ENCODE assay signal across 20 mouse cellular contexts in the genomic region with DNA sequence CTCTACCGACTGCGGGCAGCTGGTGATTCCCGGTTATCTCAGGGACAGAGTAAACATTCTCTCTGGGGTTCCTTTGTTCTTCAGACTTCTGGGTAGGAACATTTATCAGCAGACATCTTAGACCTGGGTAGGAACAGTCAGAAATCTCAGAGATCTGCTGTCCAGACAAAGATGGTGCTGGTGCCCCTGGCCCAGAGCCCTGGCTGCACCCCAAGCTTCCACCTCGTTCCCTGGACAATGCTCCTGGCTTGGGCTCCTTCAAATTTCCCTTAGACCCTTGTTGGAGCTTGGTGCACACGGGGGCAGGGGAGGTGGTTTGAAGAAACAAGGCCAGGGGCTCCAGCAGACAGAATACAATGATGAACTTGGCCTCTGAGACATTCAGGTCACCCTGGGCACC. TPM values are rescaled to one million over a fixed set of nuclear protein-coding genes. Genes with fewer than 3 reads are reported as not detected.
DNase-seq lines count a peak whose midpoint lies in the region; ATAC-seq and TF ChIP-seq lines count a peak whose summit lies in the region.
"Had no signal": no experiment of that assay in that cellular context is flagged by ENCODE, and none has a peak within 500 bp of the region (broad histone marks: within the 10 kb centered on the region; RNA-seq: fewer than 3 reads in every experiment).

No protein-coding gene starts in this region.

- peaks cover 8% of the 10 kb centered on the region; the same call in 1 of the 2 replicates for H3K4me1 ChIP-seq in intestine, embryonic 15.5 days (replicated peaks)
- no peaks in the 10 kb centered on the region for H3K4me1 ChIP-seq in intestine, postnatal 0 days (replicated peaks; ENCODE audit: control insufficient read depth, insufficient read depth, low read length)
- H3K4me1 ChIP-seq in lung, embryonic 16.5 days (replicated peaks; ENCODE audit: control insufficient read depth, insufficient read depth, low read length), result peaks cover 14% of the 10 kb centered on the region
- peaks cover 6% of the 10 kb centered on the region for H3K4me1 ChIP-seq in intestine, embryonic 16.5 days (ENCODE audit: control insufficient read depth, insufficient read depth, low read length)

- TF ChIP-seq CTCF in intestine, postnatal 0 days (IDR thresholded peaks at IDR 0.05; ENCODE audit: low read depth), result no peak

- no peak overlapping the region for H3K27ac ChIP-seq in intestine, embryonic 15.5 days
- H3K27ac ChIP-seq in intestine, postnatal 0 days (ENCODE audit: low read depth, low read length), result no peak overlapping the region
- H3K27ac ChIP-seq in lung, embryonic 16.5 days (ENCODE audit: low read length), result no peak overlapping the region
- H3K27ac ChIP-seq in intestine, embryonic 16.5 days (ENCODE audit: low read length), result no peak overlapping the region
- H3K27ac ChIP-seq: heart, embryonic 15.5 days; left cerebral cortex, adult 2 months; neural tube, embryonic 12.5 days had no signal

- no peak for ATAC-seq in cerebellum, adult (ENCODE audit: insufficient number of reproducible peaks, low FRiP score, low TSS enrichment)
- 0 out of 2 replicates have a peak, but pooled peaks have one; percentile 26 for ATAC-seq in intestine, embryonic 15.5 days
- no peak for ATAC-seq in intestine, postnatal 0 days
- no peak for ATAC-seq in lung, embryonic 16.5 days (ENCODE audit: low read depth)
- no peak for ATAC-seq in intestine, embryonic 16.5 days
- no peak for ATAC-seq in inflammation-experienced regulatory T-cells, adult 6 months

- H3K27me3 ChIP-seq in intestine, embryonic 15.5 days (replicated peaks), result no peaks in the 10 kb centered on the region
- H3K27me3 ChIP-seq in intestine, postnatal 0 days (replicated peaks; ENCODE audit: control insufficient read depth, insufficient read depth, low read length), result no peaks in the 10 kb centered on the region
- H3K27me3 ChIP-seq in lung, embryonic 16.5 days (ENCODE audit: control insufficient read depth, insufficient read depth, low read depth, low read length), result no peaks in the 10 kb centered on the region
- no peaks in the 10 kb centered on the region for H3K27me3 ChIP-seq in intestine, embryonic 16.5 days (replicated peaks; ENCODE audit: control insufficient read depth, insufficient read depth, low read length)
- H3K27me3 ChIP-seq: heart, embryonic 15.5 days; neural tube, embryonic 12.5 days had no signal

- H3K4me3 ChIP-seq in intestine, embryonic 15.5 days (replicated peaks), result no peak overlapping the region
- no peak overlapping the region for H3K4me3 ChIP-seq in intestine, postnatal 0 days (ENCODE audit: low read depth, low read length)
- H3K4me3 ChIP-seq in lung, embryonic 16.5 days (ENCODE audit: low read length), result no peak overlapping the region
- H3K4me3 ChIP-seq in intestine, embryonic 16.5 days (ENCODE audit: low read length), result no peak overlapping the region
- H3K4me3 ChIP-seq: heart, embryonic 15.5 days; left cerebral cortex, adult 2 months; neural tube, embryonic 12.5 days had no signal

- DNase-seq in cerebellum, postnatal 14 days, result peak; percentile 43 to 44
- DNase-seq in lung, postnatal 25 days (ENCODE audit: low spot score), result no peak
- DNase-seq: adrenal gland, postnatal 10 days; cerebellum, adult 9-10 months; gastrocnemius, postnatal 25 days; heart, postnatal 4 days; kidney, adult 8-10 months; kidney, postnatal 10 days; lung, postnatal 14 days; right cerebral cortex, postnatal 25 days; spleen, adult 18-20 months had no signal

- H3K4me2 ChIP-seq in intestine, embryonic 15.5 days (replicated peaks), result no peak overlapping the region
- H3K4me2 ChIP-seq in intestine, postnatal 0 days (replicated peaks; ENCODE audit: low read depth), result no peak overlapping the region
- 0 out of 2 replicates have a peak overlapping the region, but pooled peaks have one; percentile 1 for H3K4me2 ChIP-seq in lung, embryonic 16.5 days (ENCODE audit: low read depth, low read length)
- no peak overlapping the region for H3K4me2 ChIP-seq in intestine, embryonic 16.5 days (ENCODE audit: low read depth, low read length)
- H3K4me2 ChIP-seq: heart, embryonic 15.5 days; neural tube, embryonic 12.5 days had no signal

- H3K9me3 ChIP-seq in intestine, embryonic 15.5 days, result no peaks in the 10 kb centered on the region
- no peaks in the 10 kb centered on the region for H3K9me3 ChIP-seq in intestine, postnatal 0 days (ENCODE audit: control insufficient read depth)
- no peaks in the 10 kb centered on the region for H3K9me3 ChIP-seq in lung, embryonic 16.5 days (ENCODE audit: control insufficient read depth, low read length)
- H3K9me3 ChIP-seq in intestine, embryonic 16.5 days (ENCODE audit: control insufficient read depth, low read length), result no peaks in the 10 kb centered on the region
- H3K9me3 ChIP-seq: heart, embryonic 15.5 days; neural tube, embryonic 12.5 days had no signal

- no peak overlapping the region for H3K9ac ChIP-seq in intestine, embryonic 15.5 days
- H3K9ac ChIP-seq in intestine, postnatal 0 days (ENCODE audit: low read depth, low read length), result no peak overlapping the region
- H3K9ac ChIP-seq in lung, embryonic 16.5 days (ENCODE audit: low read length), result peak overlapping the region; percentile 52
- 0 out of 2 replicates have a peak overlapping the region, but pooled peaks have one; percentile 38 for H3K9ac ChIP-seq in intestine, embryonic 16.5 days (ENCODE audit: low read depth, low read length)
- H3K9ac ChIP-seq: heart, embryonic 15.5 days; neural tube, embryonic 12.5 days had no signal

- WGBS in intestine, embryonic 15.5 days, result 17% methylated on average over 5 of the region's 5 CpGs
- WGBS in intestine, postnatal 0 days, result 16% methylated on average over 5 of the region's 5 CpGs
- 7% methylated on average over 5 of the region's 5 CpGs for WGBS in lung, embryonic 16.5 days
- 17% methylated on average over 5 of the region's 5 CpGs for WGBS in intestine, embryonic 16.5 days

- H3K36me3 ChIP-seq in intestine, embryonic 15.5 days, result peaks cover 20% of the 10 kb centered on the region
- peaks cover 35% of the 10 kb centered on the region for H3K36me3 ChIP-seq in intestine, postnatal 0 days (ENCODE audit: control insufficient read depth, insufficient read depth)
- peaks cover 21% of the 10 kb centered on the region for H3K36me3 ChIP-seq in lung, embryonic 16.5 days (ENCODE audit: control insufficient read depth, insufficient read depth, low read length)
- peaks cover 12% of the 10 kb centered on the region for H3K36me3 ChIP-seq in intestine, embryonic 16.5 days (ENCODE audit: control insufficient read depth, insufficient read depth, low read length)

RNA-seq across cellular contexts. Expression of a gene that starts 21.3 kb away (rescaled TPM):
- 31.5 and 33.7 TPM in 2 replicates for polyA plus RNA-seq in intestine, embryonic 15.5 days (2015; fragmentation: Nextera tagmentation; extraction: Ambion mirVana)
- 7.3 and 8.0 TPM in 2 replicates for polyA plus RNA-seq in intestine, postnatal 0 days (2015; fragmentation: Nextera tagmentation; extraction: Ambion mirVana)
- 29.8 and 31.7 TPM in 2 replicates for polyA plus RNA-seq in lung, embryonic 16.5 days (2015; fragmentation: Nextera tagmentation; extraction: Ambion mirVana)
- 30.4 and 34.6 TPM in 2 replicates for polyA plus RNA-seq in intestine, embryonic 16.5 days (2015; fragmentation: Nextera tagmentation; extraction: Ambion mirVana)
- 1 to 10 TPM; 4.2 to 5.9 (median 4.2) TPM for polyA plus RNA-seq in inflammation-experienced regulatory T-cells, adult 6 months (2017; shearing (Covaris generic))

RNA-seq across cellular contexts. Expression of a gene that starts 21.5 kb away (rescaled TPM):
- 59.8 and 63.5 TPM in 2 replicates for polyA plus RNA-seq in intestine, embryonic 15.5 days (2015; fragmentation: Nextera tagmentation; extraction: Ambion mirVana)
- 13.8 and 14.4 TPM in 2 replicates for polyA plus RNA-seq in intestine, postnatal 0 days (2015; fragmentation: Nextera tagmentation; extraction: Ambion mirVana)
- 31.1 and 36.1 TPM in 2 replicates for polyA plus RNA-seq in lung, embryonic 16.5 days (2015; fragmentation: Nextera tagmentation; extraction: Ambion mirVana)
- 61.0 and 61.7 TPM in 2 replicates for polyA plus RNA-seq in intestine, embryonic 16.5 days (2015; fragmentation: Nextera tagmentation; extraction: Ambion mirVana)
- polyA plus RNA-seq in inflammation-experienced regulatory T-cells, adult 6 months (2017; shearing (Covaris generic)), result 10 to 100 TPM in 2 of 3 experiments, 1 to 10 TPM in 1; 9.6 to 13.8 (median 12.8) TPM

RNA-seq across cellular contexts. Expression of a gene that starts 42.2 kb away (rescaled TPM):
- 35.7 and 39.3 TPM in 2 replicates for polyA plus RNA-seq in intestine, embryonic 15.5 days (2015; fragmentation: Nextera tagmentation; extraction: Ambion mirVana)
- polyA plus RNA-seq in intestine, postnatal 0 days (2015; fragmentation: Nextera tagmentation; extraction: Ambion mirVana), result 23.0 and 24.8 TPM in 2 replicates
- polyA plus RNA-seq in lung, embryonic 16.5 days (2015; fragmentation: Nextera tagmentation; extraction: Ambion mirVana), result 52.5 and 54.1 TPM in 2 replicates
- polyA plus RNA-seq in intestine, embryonic 16.5 days (2015; fragmentation: Nextera tagmentation; extraction: Ambion mirVana), result 36.4 and 43.5 TPM in 2 replicates
- polyA plus RNA-seq in inflammation-experienced regulatory T-cells, adult 6 months (2017; shearing (Covaris generic)), result 10 to 100 TPM; 23.0 to 29.2 (median 28.0) TPM

RNA-seq across cellular contexts. Expression of a gene that starts 42.3 kb away (rescaled TPM):
- 116 and 119 TPM in 2 replicates for polyA plus RNA-seq in intestine, embryonic 15.5 days (2015; fragmentation: Nextera tagmentation; extraction: Ambion mirVana)
- 112 and 118 TPM in 2 replicates for polyA plus RNA-seq in intestine, postnatal 0 days (2015; fragmentation: Nextera tagmentation; extraction: Ambion mirVana)
- 200 and 214 TPM in 2 replicates for polyA plus RNA-seq in lung, embryonic 16.5 days (2015; fragmentation: Nextera tagmentation; extraction: Ambion mirVana)
- polyA plus RNA-seq in intestine, embryonic 16.5 days (2015; fragmentation: Nextera tagmentation; extraction: Ambion mirVana), result 132 and 137 TPM in 2 replicates
- polyA plus RNA-seq in inflammation-experienced regulatory T-cells, adult 6 months (2017; shearing (Covaris generic)), result 10 to 100 TPM; 57.7 to 73.7 (median 61.6) TPM

Comparison
In these comparisons a context has a peak if more than half of its experiments do, and no peak if none do; other contexts are left out.
1. H3K9ac ChIP-seq: peak in lung, embryonic 16.5 days (single experiment) and intestine, embryonic 16.5 days (single experiment); none in intestine, embryonic 15.5 days (single experiment) and intestine, postnatal 0 days (single experiment).